Mouse (Mus musculus) thymus, adult 2 months (tissue): ENCODE measurements around the gene Mphosph9.

Experiments
- CTCF ChIP-seq: fragments of 200-500 bp; IDR thresholded peaks from 2 replicates; pipeline ENCODE4 v1.5.1; 2012; ENCODE audit warnings: mild to moderate bottlenecking, control low read depth, low read length, moderate library complexity, borderline replicate concordance; ENCODE audit not compliant: control insufficient read depth, poor library complexity, insufficient read depth; ENCODE audit errors: extremely low read depth
- POLR2A ChIP-seq: fragments of 200-500 bp; IDR thresholded peaks from 2 replicates; pipeline ENCODE4 v1.6.1; 2012; ENCODE audit warnings: mild to moderate bottlenecking, low read length, control low read depth, moderate library complexity; ENCODE audit not compliant: control insufficient read depth, poor library complexity, insufficient read depth; ENCODE audit errors: extremely low read depth

GRCm38 (mm10) chr5:124202071-124202470 lies 125.7 kb downstream of the Mphosph9 start:
- TF ChIP-seq POLR2A (no peak), CTCF (no peak)
